Mouse (Mus musculus): ENCODE results near the gene Eif4g3. TPM values are rescaled to one million over a fixed set of nuclear protein-coding genes. Genes with fewer than 3 reads are reported as not detected.

Eif4g3 gene
- total and polyA plus RNA-seq, 3 experiments = 29.1 to 43.7 (median 39.7) TPM

DNA sequence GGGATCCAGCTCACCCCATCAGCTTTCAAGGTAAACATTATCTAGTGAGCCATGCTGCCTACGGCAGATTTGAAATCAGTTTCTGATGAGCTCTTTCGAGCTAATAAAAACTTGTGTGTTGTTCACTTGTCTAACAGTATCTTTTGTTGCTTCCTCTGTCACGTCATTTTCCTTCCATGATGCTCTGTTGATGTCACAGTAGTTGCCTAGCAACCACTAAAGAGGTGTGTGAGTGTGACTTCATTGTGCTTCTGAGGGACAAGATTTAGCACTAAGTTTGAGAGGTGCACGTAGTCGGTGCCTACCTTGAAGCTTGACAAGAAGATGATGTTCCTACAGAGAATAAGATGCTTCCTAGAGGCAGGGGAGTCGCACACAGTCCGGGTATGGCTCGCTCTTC lies 154.4 kb downstream of the Eif4g3 start:
- no peak for DNase-seq
- WGBS = 78% methylated on average over 8 of the region's 8 CpGs
- H3K27ac ChIP-seq = no peak overlapping the region
- TF ChIP-seq POLR2A (IDR thresholded peaks at IDR 0.05; ENCODE audit: insufficient read depth, low read depth, low read length) (no peak), CTCF (IDR thresholded peaks at IDR 0.05) (no peak), EP300 (IDR thresholded peaks at IDR 0.05; ENCODE audit: insufficient read depth, low read depth, low read length) (no peak)
- no peaks in the 10 kb centered on the region for H3K79me2 ChIP-seq (replicated peaks; ENCODE audit: control insufficient read depth, insufficient read depth, low read length)
- no peaks in the 10 kb centered on the region for H3K36me3 ChIP-seq (ENCODE audit: control insufficient read depth, insufficient read depth, low read length)
- H3K9ac ChIP-seq (ENCODE audit: low read depth, low read length) = no peak overlapping the region
- H3K27me3 ChIP-seq (ENCODE audit: control insufficient read depth, insufficient read depth, low read length) = no peaks in the 10 kb centered on the region
- intact Hi-C loops (cut with DNase I) = no loop called here
- H3K4me1 ChIP-seq (ENCODE audit: control insufficient read depth, insufficient read depth, low read length) = no peaks in the 10 kb centered on the region
- no peak overlapping the region for H3K4me3 ChIP-seq

DNA sequence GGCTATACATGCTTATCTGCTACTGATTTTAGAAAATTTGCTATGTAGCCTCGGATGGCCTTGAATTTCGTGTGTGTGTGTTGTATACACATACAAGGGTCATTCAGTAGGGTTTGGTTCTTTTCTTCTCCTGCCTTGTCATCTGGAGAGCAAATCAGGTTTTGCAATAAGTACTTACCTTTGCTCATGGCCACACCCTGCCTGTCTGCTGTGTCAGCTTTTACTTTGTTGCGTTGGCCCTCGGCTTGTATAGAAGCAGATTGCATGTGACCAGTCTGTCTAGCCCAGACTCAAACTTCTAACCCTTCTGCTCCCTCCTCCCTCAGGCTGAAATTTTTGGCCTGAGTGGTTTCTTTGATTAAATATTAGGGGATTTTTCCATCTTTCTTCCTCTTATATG lies 157.2 kb downstream of the Eif4g3 start:
- Histone ChIP-seq H3K9ac (ENCODE audit: low read depth, low read length) (no peak overlapping the region), H3K27ac (no peak overlapping the region), H3K4me3 (no peak overlapping the region), H3K4me1 (ENCODE audit: control insufficient read depth, insufficient read depth, low read length) (no peaks in the 10 kb centered on the region), H3K27me3 (ENCODE audit: control insufficient read depth, insufficient read depth, low read length) (no peaks in the 10 kb centered on the region), H3K79me2 (replicated peaks; ENCODE audit: control insufficient read depth, insufficient read depth, low read length) (no peaks in the 10 kb centered on the region), H3K36me3 (ENCODE audit: control insufficient read depth, insufficient read depth, low read length) (no peaks in the 10 kb centered on the region)
- no peak for DNase-seq
- TF ChIP-seq EP300 (IDR thresholded peaks at IDR 0.05; ENCODE audit: insufficient read depth, low read depth, low read length) = no peak
- no peak for TF ChIP-seq CTCF (IDR thresholded peaks at IDR 0.05)
- no peak for TF ChIP-seq POLR2A (IDR thresholded peaks at IDR 0.05; ENCODE audit: insufficient read depth, low read depth, low read length)
- 85% methylated on average over 4 of the region's 4 CpGs for WGBS
- intact Hi-C loops (cut with DNase I) = loop anchor here (5.0 to 10.0 kb wide), 2 partner anchors 183 to 305 kb away; no protein-coding TSS in a partner anchor

DNA sequence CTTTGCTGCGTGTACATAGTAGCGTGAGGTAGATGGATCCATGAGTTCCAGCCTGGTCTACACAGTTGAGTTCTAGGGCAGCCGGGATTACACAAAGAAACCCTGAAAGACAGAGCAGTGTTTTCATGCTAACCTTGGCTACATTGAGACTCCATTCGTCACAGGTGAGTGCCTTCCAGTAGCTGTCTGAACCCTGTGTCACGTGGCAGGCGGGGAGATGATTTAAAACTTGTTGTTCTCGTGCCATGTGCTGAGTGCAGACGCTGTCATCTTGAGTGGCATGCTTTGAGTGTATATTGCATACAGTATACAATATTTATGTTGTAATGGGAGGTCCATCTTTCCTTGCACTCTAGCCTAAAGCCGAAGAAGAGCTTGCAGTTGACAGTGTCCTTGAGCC lies 158.4 kb downstream of the Eif4g3 start:
- H3K4me3 ChIP-seq = no peak overlapping the region
- 92% methylated on average over 9 of the region's 9 CpGs for WGBS
- H3K36me3 ChIP-seq (ENCODE audit: control insufficient read depth, insufficient read depth, low read length) = no peaks in the 10 kb centered on the region
- DNase-seq = no peak
- no peak overlapping the region for H3K27ac ChIP-seq
- no peaks in the 10 kb centered on the region for H3K4me1 ChIP-seq (ENCODE audit: control insufficient read depth, insufficient read depth, low read length)
- H3K79me2 ChIP-seq (replicated peaks; ENCODE audit: control insufficient read depth, insufficient read depth, low read length) = no peaks in the 10 kb centered on the region
- no peaks in the 10 kb centered on the region for H3K27me3 ChIP-seq (ENCODE audit: control insufficient read depth, insufficient read depth, low read length)
- intact Hi-C loops (cut with DNase I) = loop anchor here (5.0 to 10.0 kb wide), 2 partner anchors 184 to 306 kb away; no protein-coding TSS in a partner anchor
- H3K9ac ChIP-seq (ENCODE audit: low read depth, low read length) = no peak overlapping the region
- TF ChIP-seq CTCF (IDR thresholded peaks at IDR 0.05) (no peak), EP300 (IDR thresholded peaks at IDR 0.05; ENCODE audit: insufficient read depth, low read depth, low read length) (no peak), POLR2A (IDR thresholded peaks at IDR 0.05; ENCODE audit: insufficient read depth, low read depth, low read length) (no peak)

DNA sequence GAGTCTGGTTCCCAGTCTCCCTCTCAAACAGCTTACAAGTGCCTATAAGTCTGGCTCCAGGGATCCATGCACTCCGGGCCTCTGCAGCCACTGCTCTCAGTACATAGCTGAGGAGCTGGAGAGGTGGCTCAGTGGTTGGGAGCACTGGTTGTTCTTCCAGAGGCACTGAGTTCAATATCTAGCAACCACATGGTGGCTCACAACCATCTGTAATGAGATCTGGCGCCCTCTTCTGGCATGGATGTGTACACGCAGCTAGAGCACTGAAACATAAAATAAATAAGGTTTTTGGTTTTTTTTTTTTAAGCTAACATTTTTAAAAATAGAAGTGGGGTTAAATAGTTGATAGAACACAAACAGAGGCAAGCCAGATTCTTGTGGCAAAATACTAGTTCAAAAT lies 161.2 kb downstream of the Eif4g3 start:
- 60% methylated on average over 3 of the region's 3 CpGs for WGBS
- H3K36me3 ChIP-seq (ENCODE audit: control insufficient read depth, insufficient read depth, low read length) = no peaks in the 10 kb centered on the region
- intact Hi-C loops (cut with DNase I) = loop anchor here (5.0 to 10.0 kb wide), 2 partner anchors 187 to 309 kb away; no protein-coding TSS in a partner anchor

DNA sequence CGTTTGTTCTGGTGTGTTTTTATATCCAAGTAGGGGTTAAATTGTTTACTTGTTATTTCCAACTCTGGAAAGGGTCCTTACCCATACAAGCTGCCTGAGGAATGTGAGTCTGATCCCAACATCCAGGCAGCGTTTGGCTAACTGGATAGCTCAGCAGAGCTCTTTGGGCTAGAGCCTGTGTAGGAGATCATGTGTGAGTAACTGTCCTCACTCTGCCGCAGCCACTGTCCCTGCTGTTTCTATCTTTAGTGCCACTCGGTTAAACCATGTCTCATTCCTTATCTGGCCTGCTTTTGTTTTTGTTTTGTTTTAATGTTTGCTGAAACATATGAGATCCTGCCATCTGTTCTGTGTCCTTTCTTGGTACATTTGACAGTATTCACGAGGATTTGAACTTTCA lies 168.1 kb downstream of the Eif4g3 start:
- DNase-seq = no peak
- Histone ChIP-seq H3K4me1 (ENCODE audit: control insufficient read depth, insufficient read depth, low read length) (peaks cover 3% of the 10 kb centered on the region), H3K36me3 (ENCODE audit: control insufficient read depth, insufficient read depth, low read length) (peaks cover 3% of the 10 kb centered on the region; the same call in 1 of the 2 replicates), H3K4me3 (no peak overlapping the region), H3K79me2 (replicated peaks; ENCODE audit: control insufficient read depth, insufficient read depth, low read length) (no peaks in the 10 kb centered on the region), H3K27ac (peak overlapping the region; percentile 15; the same call in 1 of the 2 replicates), H3K27me3 (ENCODE audit: control insufficient read depth, insufficient read depth, low read length) (no peaks in the 10 kb centered on the region), H3K9ac (ENCODE audit: low read depth, low read length) (no peak overlapping the region)
- TF ChIP-seq CTCF (IDR thresholded peaks at IDR 0.05) (no peak), EP300 (IDR thresholded peaks at IDR 0.05; ENCODE audit: insufficient read depth, low read depth, low read length) (0 out of 2 replicates have a peak, but pooled peaks have one; percentile 28)
- intact Hi-C loops (cut with DNase I) = no loop called here
- 34% methylated on average over 5 of the region's 5 CpGs for WGBS

More for the DNA sequence above, 161.2 kb downstream of the Eif4g3 start:
- peak in 1 of 2 experiments; percentile 34 for DNase-seq
- TF ChIP-seq POLR2A (IDR thresholded peaks at IDR 0.05; ENCODE audit: insufficient read depth, low read depth, low read length) (no peak), CTCF (IDR thresholded peaks at IDR 0.05) (peak; percentile 86), EP300 (IDR thresholded peaks at IDR 0.05; ENCODE audit: insufficient read depth, low read depth, low read length) (no peak)
- Histone ChIP-seq H3K4me1 (ENCODE audit: control insufficient read depth, insufficient read depth, low read length) (no peaks in the 10 kb centered on the region), H3K9ac (ENCODE audit: low read depth, low read length) (no peak overlapping the region), H3K79me2 (replicated peaks; ENCODE audit: control insufficient read depth, insufficient read depth, low read length) (no peaks in the 10 kb centered on the region), H3K27ac (no peak overlapping the region), H3K27me3 (ENCODE audit: control insufficient read depth, insufficient read depth, low read length) (no peaks in the 10 kb centered on the region), H3K4me3 (no peak overlapping the region)

DNA sequence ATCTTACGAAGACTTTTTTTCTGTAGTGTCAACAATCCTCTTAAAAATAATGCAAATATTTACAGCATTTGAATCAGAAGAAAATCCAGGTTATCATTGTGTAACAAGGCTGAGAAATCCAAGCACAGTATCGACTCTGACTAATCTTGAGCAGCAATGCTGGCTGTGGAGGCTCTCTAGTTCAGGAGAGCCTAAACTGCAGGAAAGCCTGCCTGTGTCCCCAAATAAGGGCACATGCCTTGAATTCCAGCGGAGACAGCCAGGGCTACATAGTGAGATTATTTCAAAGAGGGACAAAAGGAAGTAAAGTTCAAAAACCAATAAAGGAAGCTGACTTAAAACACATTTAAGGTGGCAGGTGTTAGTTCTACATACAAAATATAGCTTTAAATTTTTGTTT lies 168.7 kb downstream of the Eif4g3 start:
- intact Hi-C loops (cut with DNase I) = no loop called here
- no peak overlapping the region for H3K27ac ChIP-seq

More for the DNA sequence above, 168.7 kb downstream of the Eif4g3 start:
- no peak overlapping the region for H3K9ac ChIP-seq (ENCODE audit: low read depth, low read length)
- no peaks in the 10 kb centered on the region for H3K79me2 ChIP-seq (replicated peaks; ENCODE audit: control insufficient read depth, insufficient read depth, low read length)
- H3K4me3 ChIP-seq = no peak overlapping the region
- H3K4me1 ChIP-seq (ENCODE audit: control insufficient read depth, insufficient read depth, low read length) = peaks cover 3% of the 10 kb centered on the region
- DNase-seq = no peak
- peaks cover 3% of the 10 kb centered on the region; the same call in 1 of the 2 replicates for H3K36me3 ChIP-seq (ENCODE audit: control insufficient read depth, insufficient read depth, low read length)
- TF ChIP-seq CTCF (IDR thresholded peaks at IDR 0.05) (no peak), POLR2A (IDR thresholded peaks at IDR 0.05; ENCODE audit: insufficient read depth, low read depth, low read length) (no peak), EP300 (IDR thresholded peaks at IDR 0.05; ENCODE audit: insufficient read depth, low read depth, low read length) (no peak)
- 53% methylated on average over 3 of the region's 3 CpGs for WGBS
- no peaks in the 10 kb centered on the region for H3K27me3 ChIP-seq (ENCODE audit: control insufficient read depth, insufficient read depth, low read length)
